Mouse (Mus musculus) stomach, postnatal 0 days (tissue): ENCODE measurements around the gene Hist1h3g.

Experiments
- CTCF ChIP-seq: IDR thresholded peaks from 2 replicates; pipeline ENCODE4 v1.5.1; 2016; ENCODE audit warnings: antibody characterized with exemption, low read depth, mild to moderate bottlenecking, moderate library complexity
- EP300 ChIP-seq: optimal IDR thresholded peaks from 2 replicates; pipeline ENCODE3; 2016; ENCODE audit warnings: antibody characterized with exemption

DNA sequence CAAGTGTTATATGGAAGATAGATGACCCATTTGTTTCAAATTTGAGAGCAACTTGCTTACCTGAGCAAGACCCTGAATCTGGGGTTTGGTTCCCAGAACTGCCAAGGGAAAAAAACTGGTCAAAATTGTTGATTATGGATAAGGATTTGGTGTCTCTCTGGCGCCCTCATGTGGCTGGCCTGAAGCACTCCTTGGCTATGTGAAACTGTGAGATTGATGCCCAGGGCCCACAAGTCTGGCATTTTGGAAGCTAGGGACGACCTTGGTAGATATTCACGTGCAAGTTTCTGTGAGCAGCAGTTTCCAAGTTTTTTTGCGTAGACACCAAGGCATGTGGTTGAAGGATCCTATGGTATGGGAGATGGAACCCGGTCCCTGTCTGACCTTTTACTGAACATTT is 10.6 kb upstream of the Hist1h3g start:
- peak; percentile 92 for TF ChIP-seq CTCF
- TF ChIP-seq EP300: no peak
